Mouse (Mus musculus) neural tube, embryonic 15.5 days (tissue): ENCODE measurements around the gene Cnnm3. TPM values are rescaled to one million over a fixed set of nuclear protein-coding genes. Genes with fewer than 3 reads are reported as not detected.

Source experiments
- ATAC-seq: fragments of 200-750 bp; cut with Nextera tagmentation; 2 replicates; pipeline ENCODE4 v1.8.0; 2017; ENCODE audit warnings: mild to moderate bottlenecking, moderate TSS enrichment, moderate library complexity; ENCODE audit not compliant: low FRiP score
- H3K27ac ChIP-seq: fragments of 300-500 bp; sonication (generic); replicated peaks from 2 replicates; pipeline ENCODE4 v1.5.1; 2015; ENCODE audit warnings: mild to moderate bottlenecking, inconsistent platforms
- H3K27me3 ChIP-seq: fragments of 300-500 bp; sonication (generic); replicated peaks from 2 replicates; pipeline ENCODE4 v1.6.1; 2015; ENCODE audit warnings: inconsistent platforms
- H3K36me3 ChIP-seq: fragments of 300-500 bp; sonication (generic); 2 replicates; pipeline ENCODE4 v1.6.1; 2015; ENCODE audit warnings: inconsistent platforms
- H3K4me1 ChIP-seq: fragments of 300-500 bp; sonication (generic); 2 replicates; pipeline ENCODE4 v1.6.1; 2015; ENCODE audit warnings: inconsistent platforms
- H3K4me2 ChIP-seq: fragments of 300-500 bp; sonication (generic); 2 replicates; pipeline ENCODE4 v1.6.1; 2015; ENCODE audit warnings: inconsistent platforms, mild to moderate bottlenecking, moderate library complexity
- H3K4me3 ChIP-seq: fragments of 300-500 bp; sonication (generic); replicated peaks from 2 replicates; pipeline ENCODE4 v1.5.1; 2015; ENCODE audit warnings: mild to moderate bottlenecking, inconsistent platforms
- H3K9ac ChIP-seq: fragments of 300-500 bp; sonication (generic); replicated peaks from 2 replicates; pipeline ENCODE4 v1.6.1; 2015; ENCODE audit warnings: mild to moderate bottlenecking, inconsistent platforms
- H3K9me3 ChIP-seq: fragments of 300-500 bp; sonication (generic); replicated peaks from 2 replicates; pipeline ENCODE4 v1.6.1; 2016; ENCODE audit warnings: inconsistent platforms
- WGBS: fragments of 180-500 bp; shearing (Covaris S2); methylation state at CpG from one replicate; pipeline ENCODE4 v1.1.7; 2015; ENCODE audit warnings: mixed read lengths; 5-methylcytosine and 5-hydroxymethylcytosine counted together
- polyA plus RNA-seq: library from polyadenylated mRNA; unstranded; fragments of >200 nt; fragmentation: Nextera tagmentation; extraction: Ambion mirVana; gene quantifications from 2 replicates; pipeline ENCODE4 v1.2.1, GENCODE M21; 2015

Gene Cnnm3
- polyA plus RNA-seq, 1 experiment from 2014 or later, result 4.5 TPM

DNA sequence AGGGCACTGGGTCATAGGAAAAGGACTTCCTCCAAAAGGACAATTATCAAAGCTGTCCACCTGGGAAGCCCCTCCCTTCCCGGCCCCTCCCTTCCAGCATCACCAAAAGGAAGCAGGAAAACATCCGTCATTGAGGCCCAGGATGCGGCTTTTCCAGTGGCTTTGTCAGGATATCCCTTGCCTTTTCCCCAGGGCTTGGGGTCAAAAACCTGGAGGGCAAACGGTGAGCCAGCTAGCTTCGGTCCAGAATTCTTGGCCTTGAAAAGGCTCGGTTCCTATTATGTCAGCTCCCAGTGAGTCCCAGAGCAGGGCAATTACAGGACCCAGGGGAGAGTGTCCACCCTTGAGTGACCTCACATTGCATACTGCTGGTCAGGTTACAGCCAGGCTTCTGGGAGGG, 49.2 kb downstream of the Cnnm3 start:
- Histone ChIP-seq H3K9ac (no peak overlapping the region), H3K4me1 (peaks cover 16% of the 10 kb centered on the region), H3K36me3 (no peaks in the 10 kb centered on the region), H3K4me2 (no peak overlapping the region), H3K27me3 (no peaks in the 10 kb centered on the region), H3K27ac (no peak overlapping the region), H3K4me3 (no peak overlapping the region), H3K9me3 (no peaks in the 10 kb centered on the region)
- 48% methylated on average over 6 of the region's 6 CpGs for WGBS
- ATAC-seq, result no peak

DNA sequence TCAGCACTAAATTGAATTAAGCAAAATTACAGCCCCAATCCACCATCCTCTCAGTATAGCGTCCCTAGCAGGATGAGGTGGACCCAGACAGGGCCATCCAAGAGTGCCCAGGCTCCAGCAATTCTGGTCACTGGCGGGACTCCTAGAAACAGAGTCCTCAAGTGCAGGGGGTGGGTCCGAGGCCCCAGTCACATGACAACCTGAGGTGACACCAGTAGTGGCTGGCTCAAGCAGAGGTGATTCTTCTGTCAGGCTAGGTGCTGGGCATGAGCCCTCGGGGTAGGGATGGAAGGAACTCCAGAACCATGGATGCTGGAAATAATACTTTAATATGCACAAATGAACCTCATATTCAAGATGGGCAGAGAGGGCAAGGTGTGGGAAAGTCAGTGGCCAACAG, 50.7 kb downstream of the Cnnm3 start:
- H3K27me3 ChIP-seq, result no peaks in the 10 kb centered on the region
- H3K4me3 ChIP-seq, result no peak overlapping the region
- peaks cover 17% of the 10 kb centered on the region for H3K4me1 ChIP-seq
- H3K9ac ChIP-seq, result no peak overlapping the region
- WGBS, result 70% methylated on average over 4 of the region's 4 CpGs
- no peaks in the 10 kb centered on the region for H3K36me3 ChIP-seq
- no peak overlapping the region for H3K27ac ChIP-seq
- ATAC-seq, result no peak
- H3K4me2 ChIP-seq, result no peak overlapping the region
- no peaks in the 10 kb centered on the region for H3K9me3 ChIP-seq

DNA sequence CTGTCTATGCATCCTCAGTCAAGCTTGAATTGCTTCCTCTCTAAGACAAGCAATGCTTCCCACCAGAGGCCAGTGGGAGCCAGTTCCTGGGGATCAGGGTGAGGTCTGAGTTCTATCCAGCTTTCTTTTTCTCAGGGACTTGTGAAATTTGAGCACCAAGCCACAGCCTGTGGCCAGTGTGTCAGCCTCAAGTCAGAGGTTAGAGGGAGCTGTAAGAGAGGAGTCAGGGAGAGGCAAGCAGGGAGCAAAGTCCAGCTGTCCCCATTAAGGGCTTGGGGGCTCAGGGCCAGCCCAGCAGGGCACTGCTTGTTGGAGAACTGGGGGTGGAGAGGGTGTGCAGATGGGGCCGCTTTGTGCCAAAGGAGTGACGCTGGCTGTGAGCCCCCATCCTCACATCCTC, 51.5 kb downstream of the Cnnm3 start:
- ATAC-seq, result no peak
- Histone ChIP-seq H3K9me3 (no peaks in the 10 kb centered on the region), H3K27me3 (no peaks in the 10 kb centered on the region), H3K36me3 (no peaks in the 10 kb centered on the region), H3K4me3 (no peak overlapping the region), H3K4me1 (peaks cover 21% of the 10 kb centered on the region), H3K27ac (no peak overlapping the region), H3K4me2 (no peak overlapping the region), H3K9ac (no peak overlapping the region)
- 76% methylated on average over 2 of the region's 2 CpGs for WGBS

DNA sequence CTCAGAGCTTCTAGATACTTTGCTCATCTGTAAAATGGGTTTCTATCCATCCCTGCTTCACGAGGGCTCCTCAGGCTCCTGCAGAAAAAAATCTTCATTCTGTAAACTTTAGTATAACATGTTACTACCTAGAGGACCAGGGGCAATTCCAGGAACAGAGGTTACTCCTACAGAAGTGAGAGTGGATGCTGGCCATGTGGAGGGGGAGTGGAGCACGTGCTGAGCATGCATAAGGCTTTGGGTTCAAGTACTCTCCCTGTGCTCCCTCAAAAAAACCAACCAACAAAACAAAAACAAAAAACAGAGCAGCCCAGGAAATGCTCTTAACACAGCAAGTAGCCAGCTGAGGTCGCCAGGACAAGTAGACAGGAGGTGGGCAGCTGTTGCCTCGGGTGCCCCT, 52.0 kb downstream of the Cnnm3 start:
- no peaks in the 10 kb centered on the region for H3K36me3 ChIP-seq
- no peak overlapping the region for H3K27ac ChIP-seq
- no peak overlapping the region for H3K4me3 ChIP-seq
- H3K9ac ChIP-seq, result no peak overlapping the region
- no peaks in the 10 kb centered on the region for H3K27me3 ChIP-seq
- H3K4me1 ChIP-seq, result peaks cover 21% of the 10 kb centered on the region
- no peak for ATAC-seq
- no peak overlapping the region for H3K4me2 ChIP-seq
- H3K9me3 ChIP-seq, result no peaks in the 10 kb centered on the region
- WGBS, result 62% methylated on average over 4 of the region's 4 CpGs

DNA sequence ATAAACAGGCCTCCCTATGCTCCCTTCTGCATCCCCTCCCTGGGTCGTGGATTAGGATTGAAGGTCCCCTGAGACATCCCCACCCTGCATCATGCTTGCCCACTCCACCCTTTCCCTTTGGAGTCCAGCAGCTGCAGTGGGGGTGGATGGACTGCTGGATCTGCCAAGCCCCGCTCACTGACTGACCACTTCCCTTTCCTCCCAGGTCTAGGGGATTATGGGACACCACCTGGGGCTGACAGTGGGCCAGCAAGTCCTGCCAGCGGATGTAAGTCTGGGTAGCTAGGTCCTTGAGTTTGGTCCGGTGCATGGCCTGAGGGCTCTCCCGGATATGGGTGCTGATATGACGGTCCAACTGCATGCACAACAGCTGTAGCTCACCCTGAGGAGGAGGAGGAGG, 52.4 kb downstream of the Cnnm3 start:
- H3K27ac ChIP-seq, result no peak overlapping the region
- ATAC-seq, result no peak
- H3K36me3 ChIP-seq, result no peaks in the 10 kb centered on the region
- peaks cover 17% of the 10 kb centered on the region; the same call in 1 of the 2 replicates for H3K4me1 ChIP-seq
- 73% methylated on average over 6 of the region's 6 CpGs for WGBS
- H3K4me3 ChIP-seq, result no peak overlapping the region
- H3K4me2 ChIP-seq, result no peak overlapping the region
- H3K9ac ChIP-seq, result no peak overlapping the region
- H3K9me3 ChIP-seq, result no peaks in the 10 kb centered on the region
- H3K27me3 ChIP-seq, result no peaks in the 10 kb centered on the region

DNA sequence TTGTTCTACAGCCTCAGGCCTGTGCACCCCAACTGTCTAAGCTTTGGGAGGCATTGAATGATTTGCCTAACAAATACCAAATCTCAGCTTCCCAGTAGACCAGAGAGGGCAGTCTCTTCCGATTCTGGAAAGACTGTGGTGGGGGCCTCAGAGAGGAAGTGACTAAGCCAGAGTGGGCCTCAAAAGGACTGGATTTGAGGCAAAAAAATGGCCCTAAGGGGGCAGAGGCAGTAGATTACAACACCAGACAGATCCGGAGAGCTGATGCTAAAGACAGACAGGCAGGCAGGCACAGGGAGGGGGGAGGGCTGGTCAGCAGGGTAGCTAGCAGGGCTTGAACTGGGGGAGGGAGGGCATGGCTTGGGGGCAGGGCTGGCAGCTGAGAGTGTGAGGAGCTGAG, 54.8 kb downstream of the Cnnm3 start:
- ATAC-seq, result no peak
- Histone ChIP-seq H3K4me3 (no peak overlapping the region), H3K27ac (no peak overlapping the region), H3K27me3 (no peaks in the 10 kb centered on the region), H3K9ac (no peak overlapping the region), H3K4me2 (no peak overlapping the region), H3K4me1 (peaks cover 14% of the 10 kb centered on the region; the same call in 1 of the 2 replicates), H3K9me3 (no peaks in the 10 kb centered on the region), H3K36me3 (no peaks in the 10 kb centered on the region)
- WGBS, result 21% methylated on average over 2 of the region's 2 CpGs

DNA sequence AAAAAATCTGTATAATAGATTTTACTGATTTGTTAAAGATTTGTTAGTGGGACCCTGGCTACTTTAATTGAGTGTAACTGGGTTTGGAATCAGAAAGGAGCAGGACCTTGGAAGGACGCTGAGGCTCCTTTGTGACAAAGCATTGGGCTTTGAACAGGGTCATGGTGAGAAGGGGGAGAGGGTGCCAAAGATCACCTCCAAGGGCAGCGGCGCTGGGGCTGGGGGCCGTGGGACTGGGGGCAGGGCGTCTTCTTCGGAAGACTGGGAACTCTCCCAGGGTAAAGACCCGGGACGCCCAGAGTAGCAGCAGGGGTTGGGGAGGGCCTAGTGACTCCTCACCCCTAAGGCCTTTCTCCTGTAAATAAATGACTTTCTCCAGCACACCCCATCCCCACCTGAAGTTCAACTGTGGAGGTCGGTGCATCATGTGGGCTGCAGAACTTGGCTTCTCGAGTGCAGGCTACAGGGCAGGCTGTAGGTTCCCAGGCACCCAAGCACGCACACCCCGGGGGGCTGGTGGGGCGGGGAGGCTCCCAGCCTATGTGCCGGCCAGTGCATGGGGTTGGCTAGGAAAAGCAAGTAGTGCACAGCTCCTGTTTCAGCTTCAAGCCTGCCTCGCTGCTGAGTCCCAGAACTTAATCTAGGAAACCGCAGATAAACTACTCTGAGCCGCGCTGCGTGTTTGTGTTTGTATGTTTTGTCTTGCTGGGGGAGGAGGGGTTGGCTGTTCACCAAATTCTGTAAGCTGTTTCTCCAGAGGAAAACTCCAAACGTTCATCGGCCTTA, 56.3 kb downstream of the Cnnm3 start:
- Histone ChIP-seq H3K4me3 (no peak overlapping the region), H3K27ac (no peak overlapping the region)
- no peak for ATAC-seq

DNA sequence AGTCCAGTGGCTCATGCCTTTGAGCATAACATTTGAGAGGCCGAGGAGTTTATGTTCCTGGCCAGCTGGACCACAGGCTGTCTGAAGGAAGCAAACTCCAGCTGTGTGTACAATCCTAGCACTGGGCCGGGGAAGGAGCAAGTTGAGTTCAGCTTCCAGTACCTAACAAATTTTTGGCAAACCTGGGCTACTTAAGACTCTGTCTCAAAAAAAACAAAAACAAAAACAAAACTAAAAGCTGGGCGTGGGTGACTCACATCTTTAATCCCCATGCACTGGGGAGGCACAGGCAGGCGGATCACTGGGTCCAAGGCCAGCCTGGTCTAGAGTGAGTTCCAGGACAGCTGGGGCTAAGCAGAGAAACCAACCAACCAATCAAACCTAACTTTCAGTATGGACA, 57.1 kb downstream of the Cnnm3 start:
- WGBS, result 90% methylated on average over 4 of the region's 4 CpGs

More for the DNA sequence above, 56.3 kb downstream of the Cnnm3 start:
- H3K4me2 ChIP-seq, result no peak overlapping the region
- H3K9me3 ChIP-seq, result no peaks in the 10 kb centered on the region
- 49% methylated on average over 21 of the region's 21 CpGs for WGBS
- peaks cover 14% of the 10 kb centered on the region; the same call in 1 of the 2 replicates for H3K4me1 ChIP-seq
- H3K36me3 ChIP-seq, result no peaks in the 10 kb centered on the region
- no peak overlapping the region for H3K9ac ChIP-seq
- H3K27me3 ChIP-seq, result no peaks in the 10 kb centered on the region

DNA sequence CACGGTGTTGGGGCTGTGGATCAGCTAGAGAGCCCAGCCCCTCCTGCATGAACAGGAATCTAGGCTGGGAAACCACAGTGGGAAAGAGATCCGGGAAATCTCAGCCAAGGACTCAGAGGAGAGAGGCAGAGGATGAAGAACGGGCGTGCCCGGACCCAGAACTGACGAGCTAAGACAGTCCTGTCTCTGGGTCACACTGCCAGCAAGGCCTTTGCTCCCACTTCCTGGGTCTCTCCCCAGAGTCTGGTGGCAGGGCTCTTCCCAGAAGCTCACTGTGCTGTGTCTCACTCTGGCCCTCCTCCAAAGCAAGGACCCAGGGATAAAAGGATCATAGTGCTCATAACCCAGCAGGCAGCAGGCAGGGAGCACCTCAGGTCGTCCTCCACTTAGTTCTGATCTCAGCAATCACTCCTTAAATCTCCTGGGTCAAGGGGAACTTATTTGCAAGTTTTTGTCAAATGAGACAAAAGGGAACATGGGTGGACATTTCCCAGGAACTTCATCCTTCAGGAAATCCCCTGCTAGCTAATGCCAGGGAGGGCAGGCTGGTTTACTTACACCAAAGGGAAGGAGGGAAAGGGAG, 58.1 kb downstream of the Cnnm3 start:
- no peak overlapping the region for H3K4me3 ChIP-seq
- ATAC-seq, result no peak
- WGBS, result 64% methylated on average over 7 of the region's 7 CpGs
- H3K9me3 ChIP-seq, result no peaks in the 10 kb centered on the region
- no peak overlapping the region for H3K9ac ChIP-seq
- no peak overlapping the region for H3K4me2 ChIP-seq
- no peaks in the 10 kb centered on the region for H3K36me3 ChIP-seq
- H3K27me3 ChIP-seq, result no peaks in the 10 kb centered on the region
- H3K27ac ChIP-seq, result 0 out of 2 replicates have a peak overlapping the region, but pooled peaks have one; percentile 28
- H3K4me1 ChIP-seq, result peaks cover 20% of the 10 kb centered on the region; the same call in 1 of the 2 replicates

More for the DNA sequence above, 57.1 kb downstream of the Cnnm3 start:
- Histone ChIP-seq H3K9me3 (no peaks in the 10 kb centered on the region), H3K36me3 (no peaks in the 10 kb centered on the region), H3K9ac (no peak overlapping the region), H3K27ac (0 out of 2 replicates have a peak overlapping the region, but pooled peaks have one; percentile 28), H3K27me3 (no peaks in the 10 kb centered on the region), H3K4me2 (no peak overlapping the region), H3K4me3 (no peak overlapping the region), H3K4me1 (peaks cover 14% of the 10 kb centered on the region; the same call in 1 of the 2 replicates)
- ATAC-seq, result no peak

DNA sequence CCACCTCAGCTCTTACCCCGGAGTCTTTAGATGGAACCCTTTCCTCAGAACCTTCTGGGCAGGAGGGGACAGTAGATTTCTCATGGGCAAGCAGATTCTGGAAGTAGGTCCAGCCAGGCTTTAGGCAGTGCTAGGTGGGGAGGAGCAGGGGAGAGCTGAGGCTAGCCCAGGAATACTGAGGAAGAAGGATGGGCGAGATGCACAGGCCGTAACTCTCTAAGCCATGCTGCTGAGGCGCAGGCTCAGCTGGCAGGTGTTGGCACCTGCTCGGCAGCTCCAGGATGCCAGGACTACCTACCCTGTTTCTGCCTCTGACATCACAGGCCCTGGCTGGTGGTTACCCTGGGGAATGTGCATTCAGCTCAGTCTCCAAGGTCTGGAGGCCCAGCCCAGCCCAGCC, 58.7 kb downstream of the Cnnm3 start:
- Histone ChIP-seq H3K9ac (no peak overlapping the region), H3K4me2 (no peak overlapping the region), H3K4me1 (peaks cover 20% of the 10 kb centered on the region; the same call in 1 of the 2 replicates), H3K27ac (no peak overlapping the region), H3K27me3 (no peaks in the 10 kb centered on the region), H3K9me3 (no peaks in the 10 kb centered on the region), H3K4me3 (no peak overlapping the region), H3K36me3 (no peaks in the 10 kb centered on the region)
- ATAC-seq, result no peak
- 87% methylated on average over 5 of the region's 5 CpGs for WGBS

DNA sequence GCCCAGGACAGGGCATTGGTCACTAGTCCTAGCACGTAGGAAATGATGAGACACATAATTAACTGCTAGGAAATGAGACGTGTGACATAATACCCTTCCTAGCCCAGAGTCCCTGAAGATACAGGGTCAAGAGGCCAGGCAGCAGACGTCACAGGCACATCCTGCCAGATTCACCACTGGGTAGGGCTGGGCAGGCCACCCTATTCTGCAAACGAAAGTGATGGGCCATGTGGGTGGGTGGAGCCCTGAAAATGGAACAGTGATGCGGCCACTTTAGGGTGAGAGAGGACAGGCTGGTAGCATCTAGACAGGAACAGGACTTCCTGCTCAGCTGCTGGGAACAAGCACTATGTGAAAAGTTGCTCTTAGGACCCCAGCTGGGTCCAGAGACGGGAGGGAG, 60.0 kb downstream of the Cnnm3 start:
- Histone ChIP-seq H3K36me3 (no peaks in the 10 kb centered on the region), H3K9me3 (no peaks in the 10 kb centered on the region), H3K4me2 (no peak overlapping the region), H3K4me3 (no peak overlapping the region), H3K27ac (no peak overlapping the region), H3K4me1 (peaks cover 23% of the 10 kb centered on the region), H3K9ac (no peak overlapping the region), H3K27me3 (no peaks in the 10 kb centered on the region)
- no peak for ATAC-seq
- WGBS, result 52% methylated on average over 6 of the region's 6 CpGs

DNA sequence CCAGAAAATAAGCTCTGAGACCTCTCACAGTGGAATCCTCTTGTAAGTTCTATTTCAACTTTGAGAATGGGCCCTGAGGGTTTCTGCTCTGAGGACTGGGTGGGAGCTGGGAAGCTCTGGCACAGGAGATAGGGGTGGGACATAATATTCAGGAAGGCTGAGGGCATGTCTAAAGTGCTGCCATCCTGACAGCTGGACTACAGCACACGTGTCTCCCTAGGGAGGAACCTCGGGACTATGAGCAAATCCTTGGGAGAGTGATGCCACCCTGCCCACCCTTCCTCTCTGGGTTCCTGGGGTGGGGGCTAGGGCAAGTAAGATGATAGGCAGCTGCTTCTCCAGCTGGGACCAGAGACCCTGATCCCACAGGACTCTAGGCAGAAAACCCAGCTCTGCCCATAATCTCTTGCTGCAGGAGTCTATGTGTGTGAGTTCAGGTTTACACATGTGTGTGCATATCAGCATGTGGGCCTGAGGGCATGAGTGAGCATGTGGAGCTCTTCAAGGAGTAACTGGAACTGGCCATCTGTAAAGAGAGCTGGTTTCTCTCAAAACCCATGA, 60.6 kb downstream of the Cnnm3 start:
- peaks cover 21% of the 10 kb centered on the region for H3K4me1 ChIP-seq
- no peaks in the 10 kb centered on the region for H3K9me3 ChIP-seq
- no peak overlapping the region for H3K27ac ChIP-seq
- H3K27me3 ChIP-seq, result no peaks in the 10 kb centered on the region
- H3K36me3 ChIP-seq, result no peaks in the 10 kb centered on the region
- WGBS, result 69% methylated on average over 2 of the region's 2 CpGs
- ATAC-seq, result no peak
- H3K9ac ChIP-seq, result no peak overlapping the region
- no peak overlapping the region for H3K4me2 ChIP-seq
- no peak overlapping the region for H3K4me3 ChIP-seq
